Mouse (Mus musculus) hindbrain, embryonic 10.5 days (tissue): Measurements from ENCODE around the gene Spag9. TPM values are rescaled to one million over a fixed set of nuclear protein-coding genes. Genes with fewer than 3 reads are reported as not detected.

Experiments
- DNase-seq: peaks from one replicate; pipeline ENCODE4 v3.0.0-alpha.2; 2017; ENCODE audit warnings: low spot score
- H3K27ac ChIP-seq: fragments of 300-500 bp; sonication (generic); 2 replicates; pipeline ENCODE4 v1.5.1; 2016; ENCODE audit warnings: mild to moderate bottlenecking, moderate library complexity
- H3K27me3 ChIP-seq: fragments of 300-500 bp; sonication (generic); 2 replicates; pipeline ENCODE4 v1.6.1; 2016; ENCODE audit warnings: mild to moderate bottlenecking; ENCODE audit not compliant: poor library complexity, insufficient read depth, severe bottlenecking
- H3K36me3 ChIP-seq: fragments of 300-500 bp; sonication (generic); 2 replicates; pipeline ENCODE4 v1.6.1; 2016; ENCODE audit warnings: mild to moderate bottlenecking, moderate library complexity
- H3K4me1 ChIP-seq: fragments of 300-500 bp; sonication (generic); replicated peaks from 2 replicates; pipeline ENCODE4 v1.6.1; 2016; ENCODE audit warnings: mild to moderate bottlenecking
- H3K4me3 ChIP-seq: fragments of 300-500 bp; sonication (generic); 2 replicates; pipeline ENCODE4 v1.5.1; 2016; ENCODE audit warnings: mild to moderate bottlenecking, moderate library complexity
- H3K9me3 ChIP-seq: fragments of 300-500 bp; sonication (generic); 2 replicates; pipeline ENCODE4 v1.6.1; 2016; ENCODE audit warnings: mild to moderate bottlenecking, moderate library complexity
- WGBS: fragments of 180-500 bp; shearing (Covaris S2); methylation state at CpG from one replicate; pipeline ENCODE4 v1.1.7; 2016; 5-methylcytosine and 5-hydroxymethylcytosine counted together
- polyA plus RNA-seq: library from polyadenylated mRNA; unstranded; fragments of >200 nt; fragmentation: Nextera tagmentation; extraction: Ambion mirVana; gene quantifications from 2 replicates; pipeline ENCODE4 v1.2.1, GENCODE M21; 2016

Gene Spag9
- polyA plus RNA-seq, result 62.5 and 70.1 TPM in 2 replicates

- Histone ChIP-seq H3K36me3 (no peaks in the 10 kb centered on the region), H3K27ac (peak within 1 kb of the TSS; percentile 93), H3K4me1 (peaks cover 40% of the 10 kb centered on the region), H3K4me3 (peak within 1 kb of the TSS; percentile 87), H3K9me3 (no peaks in the 10 kb centered on the region), H3K27me3 (no peaks in the 10 kb centered on the region)
- peak; percentile 95 for DNase-seq
- under 1% methylated on average over 70 of the region's 70 CpGs for WGBS
These were observed at the start of gene Spag9 for GRCm38 (mm10) chr11:93995720-93996305. Gene Spag9 (plus strand): TSS chr11:93996091.

DNA sequence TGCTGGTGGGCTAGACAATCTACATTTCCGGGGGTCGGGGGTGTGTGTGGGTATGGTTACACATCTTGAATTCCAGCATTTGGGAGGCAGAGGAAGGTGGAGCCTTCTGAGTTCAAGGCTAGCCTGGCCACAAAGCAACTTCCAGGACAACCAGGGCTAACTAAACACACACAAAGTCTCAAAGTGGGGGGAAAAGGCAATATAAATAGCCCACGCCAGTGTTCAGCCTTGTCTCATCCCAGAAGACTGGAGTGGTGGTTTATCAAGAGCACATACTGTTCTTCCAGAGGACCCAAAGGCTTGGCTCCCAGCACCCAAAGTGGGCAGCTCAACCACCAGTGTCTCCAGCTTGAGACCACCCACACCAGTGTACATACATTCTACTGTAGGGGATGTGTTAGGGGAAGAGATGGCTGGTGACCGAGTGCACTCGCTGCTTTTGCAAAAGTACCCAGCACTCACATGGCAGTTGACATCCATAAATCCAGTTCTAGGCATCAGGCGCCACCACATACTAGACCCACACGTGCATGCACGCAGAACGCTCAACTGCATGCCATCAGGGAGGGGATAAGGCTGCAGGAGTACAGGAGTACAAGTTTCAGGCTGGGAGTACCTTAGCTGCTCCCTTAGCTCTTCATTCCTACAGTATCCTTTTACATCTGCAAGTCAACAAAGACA lies 46.9 kb upstream of the Spag9 start:
- H3K4me1 ChIP-seq, result peaks cover 21% of the 10 kb centered on the region
- H3K36me3 ChIP-seq, result peaks cover 77% of the 10 kb centered on the region
- no peaks in the 10 kb centered on the region for H3K27me3 ChIP-seq
- WGBS, result 94% methylated on average over 9 of the region's 9 CpGs
- no peak for DNase-seq
- H3K9me3 ChIP-seq, result no peaks in the 10 kb centered on the region
- H3K27ac ChIP-seq, result no peak overlapping the region
- H3K4me3 ChIP-seq, result no peak overlapping the region

GRCm38 (mm10) chr11:93950045-93950444 lies 45.8 kb upstream of the Spag9 start:
- peaks cover 73% of the 10 kb centered on the region for H3K36me3 ChIP-seq

DNA sequence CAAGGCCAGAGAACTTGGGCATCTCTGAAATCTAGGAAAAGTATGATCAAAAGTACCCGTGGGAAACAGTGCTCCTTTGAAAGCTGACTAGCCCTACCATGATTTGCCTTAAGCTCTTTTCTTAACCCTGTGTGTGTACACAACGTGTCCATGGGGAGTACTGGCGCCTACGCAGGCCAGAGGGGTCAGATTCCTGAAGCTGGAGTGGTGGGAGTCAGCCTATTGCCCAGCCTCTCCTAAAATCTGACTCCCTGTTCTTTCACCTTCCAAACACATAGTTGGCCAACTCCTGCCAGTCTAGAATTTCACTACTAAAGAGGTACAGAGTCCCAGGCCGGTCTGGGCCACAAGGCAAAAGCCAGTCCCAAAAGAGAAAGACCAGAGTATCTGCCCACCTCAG lies 43.5 kb upstream of the Spag9 start:
- no peaks in the 10 kb centered on the region for H3K27me3 ChIP-seq
- H3K4me3 ChIP-seq, result no peak overlapping the region
- DNase-seq, result peak; percentile 14
- WGBS, result 63% methylated on average over 5 of the region's 5 CpGs
- peaks cover 47% of the 10 kb centered on the region for H3K4me1 ChIP-seq
- H3K9me3 ChIP-seq, result no peaks in the 10 kb centered on the region
- peaks cover 69% of the 10 kb centered on the region for H3K36me3 ChIP-seq
- no peak overlapping the region for H3K27ac ChIP-seq

More at GRCm38 (mm10) chr11:93950045-93950444, 45.8 kb upstream of the Spag9 start:
- 89% methylated on average over 1 of the region's 1 CpGs for WGBS
- Histone ChIP-seq H3K4me3 (no peak overlapping the region), H3K9me3 (no peaks in the 10 kb centered on the region), H3K27ac (no peak overlapping the region), H3K27me3 (no peaks in the 10 kb centered on the region), H3K4me1 (peaks cover 29% of the 10 kb centered on the region)
- no peak for DNase-seq

- 45% methylated on average over 13 of the region's 13 CpGs for WGBS
These were observed 41.1 kb upstream of the Spag9 start for GRCm38 (mm10) chr11:93954738-93955255.

GRCm38 (mm10) chr11:93955256-93956150 lies 40.4 kb upstream of the Spag9 start:
- Histone ChIP-seq H3K9me3 (no peaks in the 10 kb centered on the region), H3K4me3 (peak overlapping the region; percentile 61), H3K4me1 (peaks cover 47% of the 10 kb centered on the region), H3K27ac (peak overlapping the region; percentile 94), H3K36me3 (peaks cover 71% of the 10 kb centered on the region), H3K27me3 (no peaks in the 10 kb centered on the region)
- peak; percentile 94 for DNase-seq
- WGBS, result under 1% methylated on average over 67 of the region's 67 CpGs

More at GRCm38 (mm10) chr11:93954738-93955255, 41.1 kb upstream of the Spag9 start:
- Histone ChIP-seq H3K27ac (peak overlapping the region; percentile 94), H3K27me3 (no peaks in the 10 kb centered on the region), H3K36me3 (peaks cover 71% of the 10 kb centered on the region), H3K9me3 (no peaks in the 10 kb centered on the region), H3K4me1 (peaks cover 47% of the 10 kb centered on the region), H3K4me3 (peak overlapping the region; percentile 61)
- DNase-seq, result no peak

- DNase-seq, result no peak
- Histone ChIP-seq H3K4me3 (peak within 1 kb of the TSS; percentile 61), H3K9me3 (no peaks in the 10 kb centered on the region), H3K4me1 (peaks cover 47% of the 10 kb centered on the region), H3K27me3 (no peaks in the 10 kb centered on the region), H3K27ac (peak within 1 kb of the TSS; percentile 94), H3K36me3 (peaks cover 71% of the 10 kb centered on the region)
- 5% methylated on average over 6 of the region's 6 CpGs for WGBS
These were observed 39.7 kb upstream of the Spag9 start, which contains the start of gene Nme2 for GRCm38 (mm10) chr11:93956159-93956558. Gene Nme2 (minus strand): TSS chr11:93956259.

GRCm38 (mm10) chr11:93957031-93957555 lies 38.8 kb upstream of the Spag9 start:
- DNase-seq, result no peak
- Histone ChIP-seq H3K4me1 (peaks cover 44% of the 10 kb centered on the region), H3K9me3 (no peaks in the 10 kb centered on the region), H3K4me3 (no peak overlapping the region), H3K36me3 (peaks cover 71% of the 10 kb centered on the region), H3K27ac (no peak overlapping the region), H3K27me3 (no peaks in the 10 kb centered on the region)
- WGBS, result 90% methylated on average over 2 of the region's 2 CpGs

GRCm38 (mm10) chr11:93957746-93958145 lies 38.1 kb upstream of the Spag9 start:
- no peaks in the 10 kb centered on the region for H3K27me3 ChIP-seq
- 86% methylated on average over 4 of the region's 4 CpGs for WGBS
- no peak overlapping the region for H3K4me3 ChIP-seq
- no peak for DNase-seq
- H3K27ac ChIP-seq, result no peak overlapping the region
- H3K4me1 ChIP-seq, result peaks cover 38% of the 10 kb centered on the region
- peaks cover 71% of the 10 kb centered on the region for H3K36me3 ChIP-seq
- no peaks in the 10 kb centered on the region for H3K9me3 ChIP-seq

DNA sequence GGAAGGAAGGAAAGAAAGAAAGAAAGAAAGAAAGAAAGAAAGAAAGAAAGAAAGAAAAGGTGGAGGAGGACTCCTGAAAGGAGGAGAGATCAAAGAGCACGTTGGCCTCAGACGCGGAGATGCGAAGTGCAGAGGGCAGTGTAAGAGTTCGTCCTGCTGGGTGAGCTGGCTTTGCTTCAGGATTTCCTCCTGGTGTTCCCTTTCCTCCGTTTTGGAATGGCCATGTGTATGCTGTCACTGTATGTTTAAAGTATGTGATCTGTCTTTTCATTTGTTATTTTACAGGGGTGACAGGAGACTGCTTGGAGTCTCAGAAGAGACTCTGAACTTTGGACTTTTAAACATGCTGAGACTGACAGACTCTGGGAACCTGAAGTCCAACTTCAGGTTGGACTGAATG lies 34.4 kb upstream of the Spag9 start:
- H3K9me3 ChIP-seq, result no peaks in the 10 kb centered on the region
- H3K4me3 ChIP-seq, result no peak overlapping the region
- no peak for DNase-seq
- WGBS, result 95% methylated on average over 6 of the region's 6 CpGs
- H3K27me3 ChIP-seq, result no peaks in the 10 kb centered on the region
- H3K4me1 ChIP-seq, result peaks cover 8% of the 10 kb centered on the region
- no peak overlapping the region for H3K27ac ChIP-seq
- H3K36me3 ChIP-seq, result peaks cover 91% of the 10 kb centered on the region

GRCm38 (mm10) chr11:93963013-93963412 lies 32.9 kb upstream of the Spag9 start:
- Histone ChIP-seq H3K36me3 (peaks cover 82% of the 10 kb centered on the region), H3K4me3 (no peak overlapping the region), H3K4me1 (peaks cover 10% of the 10 kb centered on the region), H3K27me3 (no peaks in the 10 kb centered on the region), H3K9me3 (no peaks in the 10 kb centered on the region), H3K27ac (no peak overlapping the region)
- WGBS, result 85% methylated on average over 4 of the region's 4 CpGs
- DNase-seq, result no peak

- no peak overlapping the region for H3K4me3 ChIP-seq
- peaks cover 19% of the 10 kb centered on the region for H3K4me1 ChIP-seq
- 96% methylated on average over 6 of the region's 6 CpGs for WGBS
- no peak for DNase-seq
- H3K36me3 ChIP-seq, result peaks cover 58% of the 10 kb centered on the region
- H3K27ac ChIP-seq, result no peak overlapping the region
- no peaks in the 10 kb centered on the region for H3K27me3 ChIP-seq
- H3K9me3 ChIP-seq, result no peaks in the 10 kb centered on the region
These were observed 30.5 kb upstream of the Spag9 start for GRCm38 (mm10) chr11:93965391-93965790.
